Mouse (Mus musculus): ENCODE measurements around the gene Uba2.
"Not testable (repeated sequence)": the region's sequence is repeated elsewhere in the genome, so short reads cannot be mapped to it uniquely, and the experiment has no call there.

The Uba2 gene

DNA sequence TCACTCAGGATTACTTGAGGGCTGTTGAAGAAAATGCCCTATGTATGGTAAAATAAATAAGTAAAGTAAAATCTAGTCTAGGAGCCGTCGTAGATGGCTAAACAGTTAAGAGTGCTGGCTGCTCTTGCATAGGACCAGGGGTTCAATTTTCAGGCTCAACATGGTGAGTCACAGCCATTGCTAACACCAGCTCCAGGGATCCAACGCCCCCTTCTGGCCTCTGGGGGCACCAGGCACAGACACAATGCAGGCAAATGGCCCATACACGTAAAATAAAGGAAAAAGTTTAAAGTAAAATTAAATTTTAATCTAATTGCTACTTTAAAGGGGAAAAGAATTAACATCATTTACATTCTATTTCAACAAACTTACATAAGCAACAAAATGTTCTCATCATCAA is 2.5 kb downstream of the Uba2 start:
- DNase-seq (ENCODE audit: low read depth, low spot score): no peak

DNA sequence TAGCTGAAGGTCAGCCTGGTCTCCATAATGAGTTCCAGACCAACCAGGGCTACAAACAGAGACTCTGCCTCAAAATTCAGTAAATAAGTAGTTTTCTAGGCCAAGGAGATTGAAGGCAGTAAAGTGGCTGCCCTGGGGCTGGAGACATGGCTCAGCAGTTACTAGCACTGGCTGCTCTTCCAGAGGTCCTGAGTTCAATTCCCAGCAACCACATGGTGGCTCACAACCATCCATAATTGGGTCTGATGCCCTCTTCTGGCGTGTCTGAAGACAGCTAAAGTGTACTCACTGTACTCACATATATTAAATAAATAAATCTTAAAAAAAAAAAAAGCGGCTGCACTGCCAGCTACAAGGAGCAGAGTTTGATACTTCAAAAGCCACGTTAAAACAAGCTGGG is 3.4 kb downstream of the Uba2 start:
- DNase-seq (ENCODE audit: low read depth, low spot score): no peak

- DNase-seq (ENCODE audit: low read depth, low spot score): no peak
Observed at GRCm38 (mm10) chr7:34164671-34165070, 4.7 kb downstream of the Uba2 start.

GRCm38 (mm10) chr7:34159167-34159566 is 10.2 kb downstream of the Uba2 start:
- no peak for DNase-seq (ENCODE audit: low read depth, low spot score)

GRCm38 (mm10) chr7:34157994-34158393 is 11.4 kb downstream of the Uba2 start:
- DNase-seq (ENCODE audit: low read depth, low spot score): no peak

DNA sequence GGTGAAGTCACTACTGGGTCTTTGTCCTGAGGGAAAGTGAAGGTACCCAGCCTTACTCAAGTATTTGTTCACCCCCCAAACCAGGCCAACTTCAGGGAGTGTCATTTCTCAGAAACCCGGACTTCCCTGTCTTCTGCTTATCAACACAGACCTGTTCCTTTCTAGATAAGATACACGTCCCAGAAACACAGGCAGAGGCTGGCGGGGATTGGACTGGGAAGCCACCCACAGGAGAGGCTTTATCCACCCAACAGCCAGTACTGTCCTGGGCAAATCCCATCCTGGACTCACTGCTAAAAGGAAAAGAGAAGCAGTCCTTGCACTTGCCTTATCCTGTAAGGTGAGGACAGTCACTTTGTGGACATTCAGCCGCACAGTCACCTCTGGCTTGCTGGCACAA is 22.2 kb downstream of the Uba2 start:
- DNase-seq (ENCODE audit: low read depth, low spot score): no peak

GRCm38 (mm10) chr7:34141123-34141522 is 28.3 kb downstream of the Uba2 start:
- no peak for DNase-seq (ENCODE audit: low read depth, low spot score)

GRCm38 (mm10) chr7:34139493-34139892 is 29.9 kb downstream of the Uba2 start:
- no peak for DNase-seq (ENCODE audit: low read depth, low spot score)

DNA sequence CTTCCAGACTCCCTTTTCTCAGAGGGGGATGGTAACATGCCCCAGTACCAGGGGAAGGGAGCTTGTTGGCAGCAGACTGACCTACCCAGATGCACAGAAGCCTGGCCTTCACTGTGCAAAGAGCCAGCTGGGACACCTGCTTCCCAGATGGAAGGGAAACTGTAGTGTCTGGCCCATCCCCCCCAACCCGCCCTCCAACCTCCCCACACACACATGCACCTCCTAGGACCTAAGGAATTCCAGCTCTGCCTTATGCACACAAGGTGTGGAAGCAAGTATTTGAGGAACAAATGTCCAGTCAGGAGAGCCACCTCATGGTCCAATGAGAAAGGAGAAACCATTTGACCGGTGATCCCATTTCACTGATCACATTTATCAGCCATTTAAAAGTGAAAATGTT is 35.1 kb downstream of the Uba2 start:
- DNase-seq (ENCODE audit: low read depth, low spot score): no peak

DNA sequence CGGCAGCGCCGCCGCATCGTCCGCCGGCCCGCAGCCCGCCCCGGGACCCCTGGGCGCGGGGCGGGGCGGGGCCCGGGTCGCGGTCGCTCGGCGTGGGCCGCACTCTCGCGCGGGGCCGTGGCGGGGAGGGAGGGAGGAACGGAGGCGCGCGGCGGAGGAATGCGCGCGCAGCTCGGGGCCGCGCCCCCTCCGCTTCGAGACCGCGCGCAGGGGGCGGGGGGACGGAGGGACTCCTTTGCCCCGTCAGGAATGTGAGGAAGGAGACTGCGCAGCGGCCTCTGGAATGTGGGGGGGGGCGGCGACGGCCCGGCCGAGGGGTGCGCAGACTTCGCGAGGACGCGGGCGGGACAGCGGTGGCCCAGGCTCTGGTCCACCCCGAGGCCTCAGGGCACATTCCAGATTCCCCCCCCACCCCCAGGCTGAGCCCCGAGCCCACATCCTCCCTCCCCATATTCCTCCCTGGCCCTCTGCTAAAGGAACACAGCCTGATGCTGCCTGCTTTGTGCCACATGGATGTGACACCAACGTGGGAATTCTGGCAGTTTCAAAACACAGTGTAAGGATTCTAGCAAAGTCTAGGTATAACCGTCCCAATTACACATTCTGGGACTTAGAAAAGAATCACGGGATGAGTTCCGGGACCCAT is 36.2 kb downstream of the Uba2 start, which contains the start of gene Wtip:
TSS of gene Wtip (minus strand) at position 152 of the 646 bp plus-strand sequence.
- DNase-seq (ENCODE audit: low read depth, low spot score): peak; percentile 51

- no peak for DNase-seq (ENCODE audit: low read depth, low spot score)
Observed at GRCm38 (mm10) chr7:34132355-34133079, 36.9 kb downstream of the Uba2 start.

GRCm38 (mm10) chr7:34131959-34132354 is 37.4 kb downstream of the Uba2 start:
- DNase-seq (ENCODE audit: low read depth, low spot score): no peak

GRCm38 (mm10) chr7:34131118-34131517 is 38.3 kb downstream of the Uba2 start:
- no peak for DNase-seq (ENCODE audit: low read depth, low spot score)

- DNase-seq (ENCODE audit: low read depth, low spot score): no peak
Observed at GRCm38 (mm10) chr7:34126291-34126690, 43.1 kb downstream of the Uba2 start.

- DNase-seq (ENCODE audit: low read depth, low spot score): no peak
Observed at GRCm38 (mm10) chr7:34125346-34125745, 44.1 kb downstream of the Uba2 start.

DNA sequence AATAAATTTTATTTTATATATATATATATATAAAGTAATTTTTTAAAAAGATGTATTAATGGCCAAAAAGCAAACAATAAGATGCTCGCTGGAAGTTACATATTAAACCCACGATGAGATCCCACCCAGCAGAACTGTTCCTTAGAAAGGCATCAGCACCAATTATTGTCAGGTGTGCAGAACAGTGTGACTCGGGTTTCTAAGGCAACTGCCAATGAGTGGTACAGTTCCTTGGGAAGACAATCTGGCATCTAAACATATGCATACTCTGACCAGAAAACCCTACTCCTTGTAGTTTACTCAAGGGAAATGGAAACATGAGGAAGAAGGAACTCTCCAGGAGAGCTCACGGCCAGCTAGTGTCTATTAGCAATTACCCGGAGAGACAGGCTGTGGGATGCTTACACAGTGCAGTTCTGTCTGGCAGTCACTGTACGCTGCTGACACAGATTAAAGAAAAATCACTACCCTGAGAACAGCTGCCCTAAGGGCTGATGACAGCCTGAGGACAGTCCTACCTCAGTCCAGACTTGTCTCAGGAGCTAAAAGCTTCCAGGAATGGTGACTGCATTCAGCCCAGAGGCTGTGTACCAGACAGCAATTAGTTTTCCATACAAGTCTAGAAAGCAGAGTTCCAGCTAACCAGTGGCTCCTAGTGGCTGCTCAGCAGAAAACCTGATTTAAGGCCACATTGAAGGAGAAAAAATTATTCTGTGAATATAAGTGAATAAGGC is 46.2 kb downstream of the Uba2 start:
- DNase-seq (ENCODE audit: low read depth, low spot score): no peak

GRCm38 (mm10) chr7:34120636-34121035 is 48.8 kb downstream of the Uba2 start:
- DNase-seq (ENCODE audit: low read depth, low spot score): not testable (repeated sequence)

DNA sequence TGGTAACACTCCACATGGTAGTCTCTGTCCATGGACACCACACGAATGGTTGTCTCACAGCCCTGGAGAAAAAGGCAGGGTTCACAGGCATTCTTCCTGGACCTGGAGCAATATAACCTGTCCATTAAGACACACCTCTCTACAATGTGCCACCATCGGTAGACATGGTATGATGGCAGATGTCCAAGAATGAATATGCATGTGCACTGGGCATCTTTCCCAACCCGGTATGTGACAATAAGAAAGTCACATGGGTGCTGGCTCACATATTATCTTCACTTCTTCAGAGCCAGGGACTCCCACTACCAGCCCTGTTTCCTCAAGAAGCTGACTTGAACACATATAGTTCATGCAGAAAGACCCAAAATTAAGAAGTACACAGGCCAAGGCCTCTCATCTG is 52.8 kb downstream of the Uba2 start:
- no peak for DNase-seq (ENCODE audit: low read depth, low spot score)

- no peak for DNase-seq (ENCODE audit: low read depth, low spot score)
Observed at GRCm38 (mm10) chr7:34109190-34109589, 60.2 kb downstream of the Uba2 start.

DNA sequence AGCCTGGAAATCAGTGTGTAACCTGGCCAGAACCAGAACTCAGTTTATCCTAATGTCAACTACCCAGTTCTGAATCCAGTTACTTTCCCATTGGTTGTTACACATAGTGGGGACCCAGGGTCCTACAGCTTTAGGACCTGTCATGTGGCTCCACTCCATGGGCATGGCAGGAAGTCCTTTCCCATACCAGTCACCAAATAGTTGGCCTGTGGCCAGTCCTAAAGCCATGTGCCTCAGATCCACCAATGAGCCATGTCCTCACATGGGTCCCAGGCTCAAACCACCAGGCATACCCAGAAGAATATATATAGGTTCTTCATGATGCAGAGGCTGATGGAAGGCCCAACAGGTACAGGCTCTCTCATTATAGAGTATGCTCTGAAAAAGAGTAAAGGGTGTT is 68.1 kb downstream of the Uba2 start:
- no peak for DNase-seq (ENCODE audit: low read depth, low spot score)

- DNase-seq (ENCODE audit: low read depth, low spot score): no peak
Observed at GRCm38 (mm10) chr7:34100002-34100401, 69.4 kb downstream of the Uba2 start.

- no peak for DNase-seq (ENCODE audit: low read depth, low spot score)
Observed at GRCm38 (mm10) chr7:34094911-34095481, 74.4 kb downstream of the Uba2 start, which contains the start of gene Scgb1b30. Scgb1b30 (plus strand) TSS chr7:34095431.
